Mouse (Mus musculus): ENCODE results near the gene Olfr718-ps1.
"Not testable (repeated sequence)": the region's sequence is repeated elsewhere in the genome, so short reads cannot be mapped to it uniquely, and the experiment has no call there.

Gene Olfr718-ps1

GRCm38 (mm10) chr5:143147481-143147880 is at the start of gene Olfr718-ps1:
Gene Olfr718-ps1 (minus strand): TSS chr5:143147581.
- no peak for DNase-seq (ENCODE audit: low read depth, low spot score)

GRCm38 (mm10) chr5:143196506-143196905 is 49.1 kb upstream of the Olfr718-ps1 start:
- DNase-seq (ENCODE audit: low read depth, low spot score), result no peak

GRCm38 (mm10) chr5:143195166-143195565 is 47.8 kb upstream of the Olfr718-ps1 start:
- no peak for DNase-seq (ENCODE audit: low read depth, low spot score)

- not testable (repeated sequence) for DNase-seq (ENCODE audit: low read depth, low spot score)
Measured at GRCm38 (mm10) chr5:143194747-143195146, 47.4 kb upstream of the Olfr718-ps1 start.

- DNase-seq (ENCODE audit: low read depth, low spot score), result no peak
Measured at GRCm38 (mm10) chr5:143192806-143193205, 45.4 kb upstream of the Olfr718-ps1 start.

GRCm38 (mm10) chr5:143188014-143188413 is 40.6 kb upstream of the Olfr718-ps1 start:
- not testable (repeated sequence) for DNase-seq (ENCODE audit: low read depth, low spot score)

- peak; percentile 93 for DNase-seq (ENCODE audit: low read depth, low spot score)
Measured at GRCm38 (mm10) chr5:143180255-143181076, 33.1 kb upstream of the Olfr718-ps1 start, which contains the start of the genes Rbak and Spdye4b. Gene Rbak (minus strand): TSS chr5:143180775. Gene Spdye4b (plus strand): TSS chr5:143181017.

- DNase-seq (ENCODE audit: low read depth, low spot score), result no peak
Measured at GRCm38 (mm10) chr5:143179179-143179578, 31.8 kb upstream of the Olfr718-ps1 start.

- no peak for DNase-seq (ENCODE audit: low read depth, low spot score)
Measured at GRCm38 (mm10) chr5:143177541-143178200, 30.3 kb upstream of the Olfr718-ps1 start.

GRCm38 (mm10) chr5:143175970-143176369 is 28.6 kb upstream of the Olfr718-ps1 start:
- DNase-seq (ENCODE audit: low read depth, low spot score), result no peak

- no peak for DNase-seq (ENCODE audit: low read depth, low spot score)
Measured at GRCm38 (mm10) chr5:143165508-143166070, 18.2 kb upstream of the Olfr718-ps1 start.

- DNase-seq (ENCODE audit: low read depth, low spot score), result no peak
Measured at GRCm38 (mm10) chr5:143155534-143155933, 8.2 kb upstream of the Olfr718-ps1 start.

- no peak for DNase-seq (ENCODE audit: low read depth, low spot score)
Measured at GRCm38 (mm10) chr5:143153756-143154155, 6.4 kb upstream of the Olfr718-ps1 start.

GRCm38 (mm10) chr5:143150044-143150443 is 2.7 kb upstream of the Olfr718-ps1 start:
- DNase-seq (ENCODE audit: low read depth, low spot score), result no peak

- DNase-seq (ENCODE audit: low read depth, low spot score), result no peak
Measured at GRCm38 (mm10) chr5:143149536-143149935, 2.2 kb upstream of the Olfr718-ps1 start.

GRCm38 (mm10) chr5:143148661-143149060 is 1.3 kb upstream of the Olfr718-ps1 start:
- DNase-seq (ENCODE audit: low read depth, low spot score), result no peak

- no peak for DNase-seq (ENCODE audit: low read depth, low spot score)
Measured at GRCm38 (mm10) chr5:143137580-143137979, 9.8 kb downstream of the Olfr718-ps1 start.

GRCm38 (mm10) chr5:143135042-143135441 is 12.3 kb downstream of the Olfr718-ps1 start:
- no peak for DNase-seq (ENCODE audit: low read depth, low spot score)

- not testable (repeated sequence) for DNase-seq (ENCODE audit: low read depth, low spot score)
Measured at GRCm38 (mm10) chr5:143134216-143135010, 13.0 kb downstream of the Olfr718-ps1 start.

- no peak for DNase-seq (ENCODE audit: low read depth, low spot score)
Measured at GRCm38 (mm10) chr5:143132935-143133514, 14.4 kb downstream of the Olfr718-ps1 start.

GRCm38 (mm10) chr5:143130342-143130741 is 17.0 kb downstream of the Olfr718-ps1 start:
- no peak for DNase-seq (ENCODE audit: low read depth, low spot score)

Data from brain, embryonic 18.5 days (tissue).